Comparison of ENCODE assay signal across 12 mouse cellular contexts in the genomic region with DNA sequence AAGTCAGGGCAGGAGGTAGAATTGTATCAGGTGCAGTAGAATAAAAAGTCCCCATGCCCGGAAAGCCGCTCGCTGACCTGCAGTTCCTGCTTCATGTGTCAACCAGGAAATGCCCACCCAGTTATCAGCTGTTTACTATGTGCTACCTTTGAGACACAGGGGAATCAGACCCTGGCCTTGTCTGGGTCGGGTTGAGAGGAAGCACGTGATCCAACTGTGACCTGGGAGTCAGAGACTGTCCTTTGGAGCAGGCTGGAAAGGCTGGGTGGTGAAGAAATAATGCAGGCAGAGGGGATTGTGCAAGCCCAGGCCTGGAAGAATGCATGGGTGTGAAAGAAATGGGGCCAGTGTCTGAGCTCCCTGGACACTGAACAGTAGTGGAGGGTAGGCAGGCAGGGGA. TPM values are rescaled to one million over a fixed set of nuclear protein-coding genes. Genes with fewer than 3 reads are reported as not detected.
DNase-seq lines count a peak whose midpoint lies in the region.
"Had no signal": no experiment of that assay in that cellular context is flagged by ENCODE, and none has a peak within 500 bp of the region (broad histone marks: within the 10 kb centered on the region; RNA-seq: fewer than 3 reads in every experiment).

No protein-coding gene starts in this region.

- H3K27me3 ChIP-seq in midbrain, embryonic 10.5 days (ENCODE audit: low read depth, poor library complexity, severe bottlenecking) = peaks cover 12% of the 10 kb centered on the region
- H3K27me3 ChIP-seq: Patski had no signal

- H3K9me3 ChIP-seq in midbrain, embryonic 10.5 days (replicated peaks) = no peaks in the 10 kb centered on the region

- no peaks in the 10 kb centered on the region for H3K36me3 ChIP-seq in midbrain, embryonic 10.5 days

- peaks cover 19% of the 10 kb centered on the region for H3K4me1 ChIP-seq in midbrain, embryonic 10.5 days

- peak; percentile 58 for DNase-seq in adrenal gland, adult 2 months
- no peak for DNase-seq in adrenal gland, adult 8-10 months
- DNase-seq in A20 (ENCODE audit: low read depth, low spot score) = peak; percentile 44
- peak; percentile 38 for DNase-seq in kidney, postnatal 10 days
- peak; percentile 37 for DNase-seq in lung, postnatal 14 days
- DNase-seq in midbrain, embryonic 10.5 days (ENCODE audit: low spot score) = no peak
- no peak for DNase-seq in embryo, embryonic 9.5 days (ENCODE audit: extremely low spot score)
- DNase-seq in gastrocnemius, postnatal 36 days = no peak
- DNase-seq: left cerebral cortex, postnatal 4 days; right cerebral cortex, postnatal 14 days had no signal

- intact Hi-C loops in gastrocnemius, postnatal 36 days (cut with DNase I) = no loop called here

- 82% methylated on average over 5 of the region's 5 CpGs for WGBS in midbrain, embryonic 10.5 days

- H3K27ac ChIP-seq in midbrain, embryonic 10.5 days (replicated peaks) = no peak overlapping the region

- no peak overlapping the region for H3K4me3 ChIP-seq in midbrain, embryonic 10.5 days
- H3K4me3 ChIP-seq: myocyte had no signal

RNA-seq across cellular contexts. Expression of gene Arap1, which starts 6.6 kb away (rescaled TPM):
- 10 to 100 TPM; 31.2 to 49.8 TPM for total RNA-seq in adrenal gland, adult 2 months (2021)
- 58.4 and 60.7 TPM in 2 replicates for polyA plus RNA-seq in adrenal gland, adult 2 months (2012; rRNA removed)
- 10 to 100 TPM; 34.8 to 67.7 (median 49.6) TPM for total RNA-seq in adrenal gland, adult 8-10 months (2022)
- 13.6 and 16.3 TPM in 2 replicates for polyA plus RNA-seq in midbrain, embryonic 10.5 days (2016; fragmentation: Nextera tagmentation; extraction: Ambion mirVana)
- 10 to 100 TPM; 15.6 to 25.5 TPM for total RNA-seq in gastrocnemius, postnatal 36 days (2021)

RNA-seq across cellular contexts. Expression of gene Stard10, which starts 37.5 kb away (rescaled TPM):
- total RNA-seq in adrenal gland, adult 2 months (2021) = 10 to 100 TPM; 29.9 to 78.1 TPM
- 27.6 and 46.9 TPM in 2 replicates for polyA plus RNA-seq in adrenal gland, adult 2 months (2012; rRNA removed)
- 100 to 1,000 TPM in 2 of 4 experiments, 10 to 100 TPM in 2; 39.3 to 195 (median 109) TPM for total RNA-seq in adrenal gland, adult 8-10 months (2022)
- 5.0 and 7.3 TPM in 2 replicates for polyA plus RNA-seq in midbrain, embryonic 10.5 days (2016; fragmentation: Nextera tagmentation; extraction: Ambion mirVana)
- 10 to 100 TPM; 39.2 to 44.1 TPM for total RNA-seq in gastrocnemius, postnatal 36 days (2021)

RNA-seq across cellular contexts. Expression of gene Atg16l2, which starts 52.4 kb away (rescaled TPM):
- total RNA-seq in adrenal gland, adult 2 months (2021) = 10 to 100 TPM; 17.7 to 22.3 TPM
- 17.5 and 19.5 TPM in 2 replicates for polyA plus RNA-seq in adrenal gland, adult 2 months (2012; rRNA removed)
- 10 to 100 TPM; 20.8 to 49.8 (median 33.4) TPM for total RNA-seq in adrenal gland, adult 8-10 months (2022)
- 20.9 and 21.6 TPM in 2 replicates for polyA plus RNA-seq in midbrain, embryonic 10.5 days (2016; fragmentation: Nextera tagmentation; extraction: Ambion mirVana)
- total RNA-seq in gastrocnemius, postnatal 36 days (2021) = 1 to 10 TPM; 6.0 to 6.4 TPM

RNA-seq across cellular contexts. Expression of gene Gm45837, which starts 56.3 kb away (rescaled TPM):
- not detected for total RNA-seq in adrenal gland, adult 2 months (2021)
- polyA plus RNA-seq in adrenal gland, adult 2 months (2012; rRNA removed) = 0.29 and 0.93 TPM in 2 replicates
- 1 to 10 TPM in 2 of 4 experiments, not detected in 2; 4.4 to 8.6 TPM for total RNA-seq in adrenal gland, adult 8-10 months (2022)
- 3.0 TPM in 1 of 2 replicates, not detected in the other for polyA plus RNA-seq in midbrain, embryonic 10.5 days (2016; fragmentation: Nextera tagmentation; extraction: Ambion mirVana)
- 1 to 10 TPM in 1 of 2 experiments, not detected in 1; 2.1 TPM for total RNA-seq in gastrocnemius, postnatal 36 days (2021)

Comparison
In these comparisons a context has a peak if more than half of its experiments do, and no peak if none do; other contexts are left out.
1. DNase-seq: peak in adrenal gland, adult 2 months (single experiment), A20 (single experiment), kidney, postnatal 10 days (single experiment) and lung, postnatal 14 days (single experiment); none in adrenal gland, adult 8-10 months (single experiment), midbrain, embryonic 10.5 days (single experiment), embryo, embryonic 9.5 days (single experiment) and gastrocnemius, postnatal 36 days (0 of 2).